Mouse (Mus musculus) olfactory bulb, adult 2 months (tissue): Measurements from ENCODE around the gene Gabrr2.

Experiments used
- CTCF ChIP-seq: fragments of 200-500 bp; IDR thresholded peaks from 2 replicates; pipeline ENCODE4 v1.5.1; 2012; ENCODE audit warnings: low read depth, mild to moderate bottlenecking, low read length, moderate library complexity; ENCODE audit not compliant: insufficient read depth
- POLR2A ChIP-seq: fragments of 200-500 bp; IDR thresholded peaks from 2 replicates; pipeline ENCODE4 v1.6.1; 2012; ENCODE audit warnings: mild to moderate bottlenecking, low read depth, low read length, moderate library complexity; ENCODE audit not compliant: insufficient read depth

GRCm38 (mm10) chr4:33067331-33067730 is 4.5 kb downstream of the Gabrr2 start:
- TF ChIP-seq CTCF (no peak), POLR2A (no peak)
